Mouse (Mus musculus): ENCODE data around the gene Zc3h6. TPM values are rescaled to one million over a fixed set of nuclear protein-coding genes. Genes with fewer than 3 reads are reported as not detected.

Gene Zc3h6
- total RNA-seq, 2 experiments from 2014 or later, result 3.2 to 5.5 TPM

Small RNA genes lying within 50 kb of the gene (microRNA-seq; reads per million reads assigned to microRNA genes)
- gene Gm22859 (ENCODE audit: borderline number of aligned reads in 2 of 2), result 0 reads per million in 2 experiments

Other genes with a start within 250 kb of the Zc3h6 start
- gene Tmem87b, start 149.3 kb upstream of the Zc3h6 start, total RNA-seq (2021), result 10 to 100 TPM; 20.2 to 25.1 TPM
- under 1 TPM; 0.38 to 0.39 TPM for gene Fbln7, start 104.4 kb upstream of the Zc3h6 start, total RNA-seq (2021)
- 1 to 10 TPM; 5.1 to 5.6 TPM for gene Zc3h8, start 23.3 kb upstream of the Zc3h6 start, total RNA-seq (2021)
- 10 to 100 TPM; 11.7 TPM for gene Gm10762, start 323 bp downstream of the Zc3h6 start, total RNA-seq (2021)
- gene Vinac1, start 80.8 kb downstream of the Zc3h6 start, total RNA-seq (2021), result not detected
- gene Ttl, start 98.5 kb downstream of the Zc3h6 start, total RNA-seq (2021), result 10 to 100 TPM; 18.8 to 19.9 TPM
- gene Polr1b, start 133.6 kb downstream of the Zc3h6 start, total RNA-seq (2021), result 10 to 100 TPM; 11.9 to 12.2 TPM
- gene Chchd5, start 162.3 kb downstream of the Zc3h6 start, total RNA-seq (2021), result 10 to 100 TPM; 12.4 to 12.5 TPM
- 10 to 100 TPM in 1 of 2 experiments, 1 to 10 TPM in 1; 9.3 to 13.6 TPM for gene Slc20a1, start 231.4 kb downstream of the Zc3h6 start, total RNA-seq (2021)